Mouse (Mus musculus): ENCODE data around the gene Lamtor5. TPM values are rescaled to one million over a fixed set of nuclear protein-coding genes. Genes with fewer than 3 reads are reported as not detected.

The Lamtor5 gene
- polyA plus RNA-seq (2016; fragmentation: Nextera tagmentation; extraction: Ambion mirVana), result 193 and 202 TPM in 2 replicates

DNA sequence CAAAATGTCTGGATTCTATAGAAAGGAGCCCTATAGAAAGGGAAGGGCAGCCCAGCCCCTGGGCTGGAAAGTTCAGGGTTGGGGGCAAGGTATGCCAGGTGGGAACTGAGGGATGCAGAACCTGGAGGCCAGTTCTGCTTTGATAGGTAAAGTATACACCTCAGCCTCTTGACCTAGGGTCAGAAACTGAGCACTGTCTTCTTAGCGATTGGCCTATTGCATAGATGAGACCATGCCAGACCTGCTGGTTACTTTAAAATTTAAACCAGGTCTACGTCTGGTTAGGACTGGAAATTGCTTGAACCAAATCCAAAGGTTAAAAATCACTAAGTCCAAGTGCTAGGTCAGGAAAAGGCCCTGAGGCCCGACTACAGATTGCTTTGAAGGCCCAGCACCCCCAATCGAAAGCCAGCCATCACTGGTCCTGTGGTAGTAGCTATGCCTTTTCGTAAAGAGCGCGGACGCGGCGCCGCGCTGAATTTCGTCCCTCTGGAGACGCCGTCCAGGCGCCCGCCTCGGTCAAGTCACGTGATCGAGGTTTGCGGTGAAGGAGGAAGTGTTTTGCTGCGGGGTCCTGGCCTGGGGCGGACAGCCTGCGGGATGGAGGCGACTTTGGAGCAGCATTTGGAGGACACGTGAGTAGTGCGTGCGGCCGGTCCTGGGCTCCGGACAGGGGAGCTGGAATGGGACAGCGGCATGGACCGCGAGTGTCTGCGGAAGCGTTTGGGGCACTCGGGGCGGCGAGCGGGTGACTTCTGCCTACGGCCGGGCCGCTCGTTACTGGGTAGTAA, at the start of gene Lamtor5:
Lamtor5 (plus strand) TSS at position 380 of the 791 bp plus-strand sequence.
- DNase-seq (ENCODE audit: low spot score), result peak; percentile 90
- Histone ChIP-seq H3K9me3 (replicated peaks) (no peaks in the 10 kb centered on the region), H3K27me3 (ENCODE audit: low read depth, poor library complexity, severe bottlenecking) (no peaks in the 10 kb centered on the region; the same call in 1 of the 2 replicates), H3K4me1 (peaks cover 20% of the 10 kb centered on the region), H3K36me3 (peaks cover 20% of the 10 kb centered on the region), H3K4me3 (peak within 1 kb of the TSS; percentile 90), H3K27ac (replicated peaks) (peak within 1 kb of the TSS; percentile 84)
- WGBS, result 4% methylated on average over 43 of the region's 43 CpGs

- Histone ChIP-seq H3K36me3 (no peaks in the 10 kb centered on the region), H3K27me3 (ENCODE audit: low read depth, poor library complexity, severe bottlenecking) (0 out of 2 replicates have a peak, but pooled peaks cover 11% of the 10 kb centered on the region), H3K4me1 (peaks cover 5% of the 10 kb centered on the region; the same call in 1 of the 2 replicates), H3K9me3 (replicated peaks) (no peaks in the 10 kb centered on the region; the same call in 1 of the 2 replicates), H3K27ac (replicated peaks) (no peak overlapping the region), H3K4me3 (no peak overlapping the region)
- no peak for DNase-seq (ENCODE audit: low spot score)
- 84% methylated on average over 5 of the region's 5 CpGs for WGBS
Measured at GRCm38 (mm10) chr3:107229221-107229620, 49.4 kb upstream of the Lamtor5 start.

DNA sequence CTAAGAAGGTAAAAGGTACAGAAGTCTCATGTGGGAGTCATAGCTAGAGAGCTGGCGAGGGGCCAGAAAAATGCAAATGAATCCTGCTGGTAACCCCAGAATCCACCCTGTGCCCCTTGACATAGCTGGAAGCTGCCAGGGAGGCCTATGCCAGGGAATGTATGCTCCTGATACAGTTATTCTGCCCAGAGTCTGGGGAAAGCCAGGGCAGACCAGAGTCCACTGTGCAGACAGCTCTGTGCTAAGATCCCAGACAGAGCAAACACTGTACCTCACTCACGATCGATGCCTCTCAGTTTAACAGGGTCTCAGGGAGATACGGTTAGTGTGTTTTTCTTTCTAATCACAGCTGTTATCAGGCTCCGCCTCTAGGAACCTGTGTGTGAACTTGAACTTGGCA, 48.8 kb upstream of the Lamtor5 start:
- WGBS, result 85% methylated on average over 5 of the region's 5 CpGs
- H3K4me1 ChIP-seq, result peaks cover 5% of the 10 kb centered on the region; the same call in 1 of the 2 replicates
- 0 out of 2 replicates have a peak, but pooled peaks cover 11% of the 10 kb centered on the region for H3K27me3 ChIP-seq (ENCODE audit: low read depth, poor library complexity, severe bottlenecking)
- H3K27ac ChIP-seq (replicated peaks), result no peak overlapping the region
- H3K9me3 ChIP-seq (replicated peaks), result no peaks in the 10 kb centered on the region
- no peaks in the 10 kb centered on the region for H3K36me3 ChIP-seq
- H3K4me3 ChIP-seq, result no peak overlapping the region
- no peak for DNase-seq (ENCODE audit: low spot score)

DNA sequence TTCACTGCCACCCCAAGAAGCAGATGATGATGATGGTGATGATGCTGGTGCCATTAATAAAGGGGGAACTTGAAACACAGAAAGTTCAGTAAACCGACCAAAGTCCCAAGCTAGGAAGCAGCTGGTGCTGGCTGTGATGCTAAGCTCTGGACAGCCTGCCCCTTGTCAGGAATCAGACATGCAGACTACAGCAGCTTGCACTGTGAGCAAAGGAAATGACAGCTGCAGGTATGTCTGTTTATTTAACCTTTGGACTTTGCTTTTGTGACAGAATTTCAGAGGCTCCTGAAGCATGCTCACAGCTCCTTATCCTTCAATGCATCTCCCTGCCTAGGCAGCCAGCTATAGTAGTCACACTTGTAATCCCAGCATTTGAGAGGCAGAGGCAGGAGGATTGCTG, 48.1 kb upstream of the Lamtor5 start, which contains the start of gene A630076J17Rik:
A630076J17Rik (plus strand) TSS at position 88 of the 400 bp plus-strand sequence.
- Histone ChIP-seq H3K9me3 (replicated peaks) (no peaks in the 10 kb centered on the region), H3K36me3 (no peaks in the 10 kb centered on the region), H3K27me3 (ENCODE audit: low read depth, poor library complexity, severe bottlenecking) (0 out of 2 replicates have a peak, but pooled peaks cover 11% of the 10 kb centered on the region), H3K4me1 (peaks cover 5% of the 10 kb centered on the region; the same call in 1 of the 2 replicates), H3K4me3 (no peak within 1 kb of the TSS), H3K27ac (replicated peaks) (no peak within 1 kb of the TSS)
- WGBS, result 63% methylated on average over 1 of the region's 1 CpGs
- DNase-seq (ENCODE audit: low spot score), result no peak

- DNase-seq (ENCODE audit: low spot score), result no peak
- peaks cover 5% of the 10 kb centered on the region; the same call in 1 of the 2 replicates for H3K4me1 ChIP-seq
- H3K27me3 ChIP-seq (ENCODE audit: low read depth, poor library complexity, severe bottlenecking), result 0 out of 2 replicates have a peak, but pooled peaks cover 11% of the 10 kb centered on the region
- no peak overlapping the region for H3K27ac ChIP-seq (replicated peaks)
- no peaks in the 10 kb centered on the region for H3K9me3 ChIP-seq (replicated peaks)
- H3K4me3 ChIP-seq, result no peak overlapping the region
- H3K36me3 ChIP-seq, result no peaks in the 10 kb centered on the region
- 73% methylated on average over 4 of the region's 4 CpGs for WGBS
Measured at GRCm38 (mm10) chr3:107231202-107231601, 47.5 kb upstream of the Lamtor5 start.

GRCm38 (mm10) chr3:107233351-107233813, 45.3 kb upstream of the Lamtor5 start:
- H3K4me3 ChIP-seq, result no peak overlapping the region
- H3K9me3 ChIP-seq (replicated peaks), result no peaks in the 10 kb centered on the region
- H3K27me3 ChIP-seq (ENCODE audit: low read depth, poor library complexity, severe bottlenecking), result 0 out of 2 replicates have a peak, but pooled peaks cover 11% of the 10 kb centered on the region
- WGBS, result 9% methylated on average over 11 of the region's 11 CpGs
- peak overlapping the region; percentile 64; the same call in 1 of the 2 replicates for H3K27ac ChIP-seq (replicated peaks)
- peak; percentile 80 for DNase-seq (ENCODE audit: low spot score)
- peaks cover 12% of the 10 kb centered on the region; the same call in 1 of the 2 replicates for H3K4me1 ChIP-seq
- no peaks in the 10 kb centered on the region for H3K36me3 ChIP-seq

- no peaks in the 10 kb centered on the region for H3K36me3 ChIP-seq
- H3K9me3 ChIP-seq (replicated peaks), result no peaks in the 10 kb centered on the region
- H3K27me3 ChIP-seq (ENCODE audit: low read depth, poor library complexity, severe bottlenecking), result 0 out of 2 replicates have a peak, but pooled peaks cover 11% of the 10 kb centered on the region
- 33% methylated on average over 2 of the region's 2 CpGs for WGBS
- no peak for DNase-seq (ENCODE audit: low spot score)
- H3K4me1 ChIP-seq, result peaks cover 13% of the 10 kb centered on the region; the same call in 1 of the 2 replicates
- H3K27ac ChIP-seq (replicated peaks), result no peak overlapping the region
- H3K4me3 ChIP-seq, result no peak overlapping the region
Measured at GRCm38 (mm10) chr3:107233945-107234344, 44.7 kb upstream of the Lamtor5 start.

- Histone ChIP-seq H3K27me3 (ENCODE audit: low read depth, poor library complexity, severe bottlenecking) (0 out of 2 replicates have a peak, but pooled peaks cover 8% of the 10 kb centered on the region), H3K36me3 (no peaks in the 10 kb centered on the region), H3K9me3 (replicated peaks) (no peaks in the 10 kb centered on the region), H3K4me3 (no peak overlapping the region), H3K4me1 (peaks cover 20% of the 10 kb centered on the region), H3K27ac (replicated peaks) (no peak overlapping the region)
- WGBS, result 64% methylated on average over 2 of the region's 2 CpGs
- DNase-seq (ENCODE audit: low spot score), result no peak
Measured at GRCm38 (mm10) chr3:107238051-107238450, 40.6 kb upstream of the Lamtor5 start.

DNA sequence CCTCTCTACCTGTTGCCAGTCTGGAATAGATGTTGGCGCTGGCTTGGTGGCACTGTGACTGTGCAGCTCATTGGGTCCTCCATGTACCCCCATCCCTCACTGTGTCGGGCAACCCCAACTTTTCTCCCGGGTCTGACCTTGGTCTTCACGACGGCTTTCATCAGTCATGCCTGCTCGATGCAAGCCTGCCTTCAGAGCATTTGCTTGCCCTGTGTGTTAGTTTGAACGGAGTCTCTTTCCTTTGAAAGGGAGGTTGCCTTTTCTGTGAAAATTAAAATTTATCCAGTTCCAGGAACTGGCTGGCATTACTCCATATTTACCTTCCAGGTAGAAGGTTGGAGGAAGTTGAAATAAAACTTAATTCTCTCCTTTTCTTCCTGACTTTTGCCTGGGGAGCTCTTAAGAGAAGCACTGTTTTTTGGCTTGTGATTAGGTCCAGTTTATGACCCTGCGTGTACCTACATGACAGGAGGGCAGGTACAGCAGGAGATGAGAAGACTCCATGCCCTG, 40.1 kb upstream of the Lamtor5 start:
- Histone ChIP-seq H3K4me1 (peaks cover 16% of the 10 kb centered on the region), H3K36me3 (no peaks in the 10 kb centered on the region), H3K27ac (replicated peaks) (no peak overlapping the region), H3K27me3 (ENCODE audit: low read depth, poor library complexity, severe bottlenecking) (0 out of 2 replicates have a peak, but pooled peaks cover 5% of the 10 kb centered on the region), H3K4me3 (no peak overlapping the region), H3K9me3 (replicated peaks) (no peaks in the 10 kb centered on the region)
- WGBS, result 83% methylated on average over 8 of the region's 8 CpGs
- DNase-seq (ENCODE audit: low spot score), result no peak

DNA sequence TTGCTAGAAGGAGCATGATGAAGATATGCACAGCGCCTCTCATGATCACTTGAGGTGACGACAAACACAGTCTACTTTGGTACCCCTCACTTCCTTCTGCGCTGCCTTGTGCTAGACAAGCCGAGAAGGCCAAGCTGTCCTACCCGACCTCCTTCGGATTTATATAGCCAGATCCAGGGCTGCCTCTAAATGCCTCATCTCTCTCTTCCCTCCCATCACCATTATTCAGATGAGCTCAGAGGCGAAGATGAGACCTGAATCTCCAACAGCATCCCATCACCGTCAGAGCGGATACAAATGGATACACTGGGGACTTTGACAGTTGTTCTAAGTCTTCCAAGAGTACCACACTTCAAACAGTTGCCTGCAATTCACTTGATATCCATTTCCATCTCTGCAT, 39.1 kb upstream of the Lamtor5 start, which contains the start of gene Prok1:
Prok1 (minus strand) TSS at position 101 of the 400 bp plus-strand sequence.
- Histone ChIP-seq H3K4me3 (no peak within 1 kb of the TSS), H3K9me3 (replicated peaks) (no peaks in the 10 kb centered on the region), H3K27ac (replicated peaks) (no peak within 1 kb of the TSS), H3K4me1 (peaks cover 16% of the 10 kb centered on the region), H3K27me3 (ENCODE audit: low read depth, poor library complexity, severe bottlenecking) (0 out of 2 replicates have a peak, but pooled peaks cover 5% of the 10 kb centered on the region), H3K36me3 (no peaks in the 10 kb centered on the region)
- DNase-seq (ENCODE audit: low spot score), result no peak
- WGBS, result 94% methylated on average over 9 of the region's 9 CpGs

- no peak for DNase-seq (ENCODE audit: low spot score)
- Histone ChIP-seq H3K4me1 (peaks cover 16% of the 10 kb centered on the region), H3K4me3 (no peak overlapping the region), H3K9me3 (replicated peaks) (no peaks in the 10 kb centered on the region), H3K27me3 (ENCODE audit: low read depth, poor library complexity, severe bottlenecking) (0 out of 2 replicates have a peak, but pooled peaks cover 5% of the 10 kb centered on the region), H3K27ac (replicated peaks) (no peak overlapping the region), H3K36me3 (no peaks in the 10 kb centered on the region)
- WGBS, result 43% methylated on average over 14 of the region's 14 CpGs
Measured at GRCm38 (mm10) chr3:107241389-107242094, 37.1 kb upstream of the Lamtor5 start.

GRCm38 (mm10) chr3:107246876-107247275, 31.8 kb upstream of the Lamtor5 start:
- H3K36me3 ChIP-seq, result no peaks in the 10 kb centered on the region
- 78% methylated on average over 6 of the region's 6 CpGs for WGBS
- no peak overlapping the region for H3K4me3 ChIP-seq
- 0 out of 2 replicates have a peak overlapping the region, but pooled peaks have one; percentile 3 for H3K27ac ChIP-seq (replicated peaks)
- peaks cover 10% of the 10 kb centered on the region for H3K4me1 ChIP-seq
- no peaks in the 10 kb centered on the region for H3K9me3 ChIP-seq (replicated peaks)
- H3K27me3 ChIP-seq (ENCODE audit: low read depth, poor library complexity, severe bottlenecking), result no peaks in the 10 kb centered on the region
- no peak for DNase-seq (ENCODE audit: low spot score)
